Mouse (Mus musculus): ENCODE data around the gene Ttll1. TPM values are rescaled to one million over a fixed set of nuclear protein-coding genes. Genes with fewer than 3 reads are reported as not detected.

Gene Ttll1
- total and polyA plus RNA-seq, 2 experiments from 2014 or later: 39.2 to 104 TPM

GRCm38 (mm10) chr15:83541647-83542287 lies 31.1 kb upstream of the Ttll1 start:
- WGBS: 81% methylated on average over 9 of the region's 9 CpGs
- ATAC-seq (no peak), DNase-seq (ENCODE audit: low spot score) (no peak)
- Histone ChIP-seq H3K4me1 (ENCODE audit: insufficient read depth, low read length) (no peaks in the 10 kb centered on the region), H3K9ac (replicated peaks; ENCODE audit: low read length) (no peak overlapping the region), H3K27ac (no peak overlapping the region), H3K36me3 (ENCODE audit: insufficient read depth, low read length) (peaks cover 2% of the 10 kb centered on the region), H3K9me3 (ENCODE audit: low read length) (no peaks in the 10 kb centered on the region), H3K27me3 (ENCODE audit: insufficient read depth, low read length) (no peaks in the 10 kb centered on the region), H3K4me3 (ENCODE audit: low read length) (no peak overlapping the region), H3K4me2 (ENCODE audit: low read depth, low read length) (no peak overlapping the region)
- TF ChIP-seq CTCF (IDR thresholded peaks at IDR 0.05; ENCODE audit: low read depth): no peak

- H3K27ac ChIP-seq: no peak overlapping the region
- H3K9me3 ChIP-seq (ENCODE audit: low read length): no peaks in the 10 kb centered on the region
- no peak overlapping the region for H3K4me2 ChIP-seq (ENCODE audit: low read depth, low read length)
- H3K4me3 ChIP-seq (ENCODE audit: low read length): no peak overlapping the region
- H3K36me3 ChIP-seq (ENCODE audit: insufficient read depth, low read length): no peaks in the 10 kb centered on the region
- DNase-seq (ENCODE audit: low spot score) (no peak), ATAC-seq (no peak)
- TF ChIP-seq CTCF (IDR thresholded peaks at IDR 0.05; ENCODE audit: low read depth): no peak
- WGBS: 64% methylated on average over 4 of the region's 4 CpGs
- H3K4me1 ChIP-seq (ENCODE audit: insufficient read depth, low read length): no peaks in the 10 kb centered on the region
- H3K27me3 ChIP-seq (ENCODE audit: insufficient read depth, low read length): no peaks in the 10 kb centered on the region
- H3K9ac ChIP-seq (replicated peaks; ENCODE audit: low read length): no peak overlapping the region
Measured at GRCm38 (mm10) chr15:83539905-83540304, 29.2 kb upstream of the Ttll1 start.

- Histone ChIP-seq H3K27me3 (ENCODE audit: insufficient read depth, low read length) (no peaks in the 10 kb centered on the region), H3K36me3 (ENCODE audit: insufficient read depth, low read length) (no peaks in the 10 kb centered on the region), H3K4me2 (ENCODE audit: low read depth, low read length) (no peak overlapping the region), H3K4me1 (ENCODE audit: insufficient read depth, low read length) (no peaks in the 10 kb centered on the region), H3K4me3 (ENCODE audit: low read length) (no peak overlapping the region), H3K9ac (replicated peaks; ENCODE audit: low read length) (no peak overlapping the region), H3K27ac (no peak overlapping the region), H3K9me3 (ENCODE audit: low read length) (no peaks in the 10 kb centered on the region)
- WGBS: 95% methylated on average over 2 of the region's 2 CpGs
- ATAC-seq: no peak
- TF ChIP-seq CTCF (IDR thresholded peaks at IDR 0.05; ENCODE audit: low read depth): no peak
- no peak for DNase-seq (ENCODE audit: low spot score)
Measured at GRCm38 (mm10) chr15:83538855-83539254, 28.2 kb upstream of the Ttll1 start.

DNA sequence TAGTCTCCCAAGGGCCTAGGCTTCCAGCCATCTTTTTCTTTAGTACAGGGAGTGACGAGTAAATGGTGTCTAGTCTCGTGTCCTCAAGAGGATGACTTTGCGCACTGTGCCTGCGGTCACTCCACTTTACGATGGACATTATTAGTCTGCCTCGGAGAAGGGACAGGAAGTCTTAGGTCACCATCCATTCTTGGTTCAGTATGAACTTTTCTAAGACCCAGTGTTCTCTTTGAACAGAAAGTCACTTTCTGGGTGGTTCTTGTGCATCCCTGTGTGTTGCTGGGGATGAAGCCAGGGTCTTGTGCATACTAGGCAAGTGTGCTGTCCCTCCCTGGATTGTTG lies 25.2 kb upstream of the Ttll1 start:
- 85% methylated on average over 6 of the region's 6 CpGs for WGBS
- no peak for TF ChIP-seq CTCF (IDR thresholded peaks at IDR 0.05; ENCODE audit: low read depth)
- Histone ChIP-seq H3K4me2 (ENCODE audit: low read depth, low read length) (no peak overlapping the region), H3K27ac (no peak overlapping the region), H3K9ac (replicated peaks; ENCODE audit: low read length) (no peak overlapping the region), H3K4me3 (ENCODE audit: low read length) (no peak overlapping the region), H3K9me3 (ENCODE audit: low read length) (no peaks in the 10 kb centered on the region), H3K27me3 (ENCODE audit: insufficient read depth, low read length) (no peaks in the 10 kb centered on the region), H3K4me1 (ENCODE audit: insufficient read depth, low read length) (no peaks in the 10 kb centered on the region), H3K36me3 (ENCODE audit: insufficient read depth, low read length) (no peaks in the 10 kb centered on the region)
- ATAC-seq (no peak), DNase-seq (ENCODE audit: low spot score) (no peak)

GRCm38 (mm10) chr15:83534960-83535889 lies 24.5 kb upstream of the Ttll1 start:
- no peak for TF ChIP-seq CTCF (IDR thresholded peaks at IDR 0.05; ENCODE audit: low read depth)
- no peak overlapping the region for H3K4me3 ChIP-seq (ENCODE audit: low read length)
- H3K9ac ChIP-seq (replicated peaks; ENCODE audit: low read length): no peak overlapping the region
- DNase-seq (ENCODE audit: low spot score): no peak
- WGBS: 76% methylated on average over 17 of the region's 17 CpGs
- H3K9me3 ChIP-seq (ENCODE audit: low read length): no peaks in the 10 kb centered on the region
- no peak overlapping the region for H3K4me2 ChIP-seq (ENCODE audit: low read depth, low read length)
- H3K36me3 ChIP-seq (ENCODE audit: insufficient read depth, low read length): no peaks in the 10 kb centered on the region
- H3K4me1 ChIP-seq (ENCODE audit: insufficient read depth, low read length): no peaks in the 10 kb centered on the region
- no peaks in the 10 kb centered on the region for H3K27me3 ChIP-seq (ENCODE audit: insufficient read depth, low read length)
- ATAC-seq: no peak
- no peak overlapping the region for H3K27ac ChIP-seq

DNA sequence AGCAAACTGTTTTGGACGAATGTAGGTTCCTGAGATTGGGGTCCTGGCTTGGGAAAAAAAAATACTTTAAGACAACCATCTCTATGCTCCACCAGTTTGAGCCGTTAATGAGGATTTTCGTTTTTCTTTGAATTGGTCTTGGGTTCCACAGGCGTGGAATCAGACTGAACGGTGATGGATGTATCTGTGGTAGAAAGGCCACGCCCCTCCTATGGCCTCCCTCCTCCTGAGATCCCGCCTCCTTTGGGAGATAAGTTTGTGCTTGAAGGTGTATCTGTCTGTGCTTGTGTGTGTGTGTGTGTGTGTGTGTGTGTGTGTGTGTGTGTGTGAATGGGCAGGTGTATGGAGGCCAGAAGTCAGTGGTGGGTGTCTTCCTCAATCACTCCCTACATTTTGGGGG lies 21.9 kb upstream of the Ttll1 start:
- Histone ChIP-seq H3K27ac (no peak overlapping the region), H3K4me3 (ENCODE audit: low read length) (no peak overlapping the region), H3K9me3 (ENCODE audit: low read length) (no peaks in the 10 kb centered on the region), H3K27me3 (ENCODE audit: insufficient read depth, low read length) (0 out of 2 replicates have a peak, but pooled peaks cover 12% of the 10 kb centered on the region), H3K4me1 (ENCODE audit: insufficient read depth, low read length) (no peaks in the 10 kb centered on the region), H3K9ac (replicated peaks; ENCODE audit: low read length) (no peak overlapping the region), H3K4me2 (ENCODE audit: low read depth, low read length) (no peak overlapping the region), H3K36me3 (ENCODE audit: insufficient read depth, low read length) (no peaks in the 10 kb centered on the region)
- DNase-seq (ENCODE audit: low spot score) (no peak), ATAC-seq (no peak)
- WGBS: 81% methylated on average over 7 of the region's 7 CpGs
- TF ChIP-seq CTCF (IDR thresholded peaks at IDR 0.05; ENCODE audit: low read depth): no peak

Data from hindbrain, postnatal 0 days (tissue).